Mouse (Mus musculus): ENCODE measurements at regions not wholly inside any gene's neighbourhood (a gene's known extent, or its start where the extent isn't known, plus 50 kb on each side); places are given as distances from the start of the nearest gene placed in this dataset.

GRCm38 (mm10) chr8:127759906-127760305 is 598.5 kb upstream of the Nrp1 start:
- DNase-seq (ENCODE audit: low read depth, low spot score), result no peak
- Histone ChIP-seq H3K36me3 (ENCODE audit: control insufficient read depth, insufficient read depth, low read length, poor library complexity, severe bottlenecking) (no peaks in the 10 kb centered on the region), H3K27ac (ENCODE audit: insufficient read depth, low read depth, low read length, poor library complexity, severe bottlenecking) (no peak overlapping the region), H3K9me3 (ENCODE audit: control insufficient read depth, insufficient read depth, low read depth, low read length) (no peaks in the 10 kb centered on the region), H3K4me1 (ENCODE audit: control insufficient read depth in 2 of 2, insufficient read depth in 2 of 2, low read length in 2 of 2, poor library complexity in 1 of 2) (no peaks in the 10 kb centered on the region), H3K9ac (ENCODE audit: insufficient read depth, low read depth, low read length, poor library complexity, severe bottlenecking) (no peak overlapping the region), H3K4me3 (ENCODE audit: insufficient read depth in 1 of 2, low read depth in 1 of 2, low read length in 2 of 2, poor library complexity in 1 of 2, severe bottlenecking in 1 of 2) (no peak overlapping the region)
- no peak for TF ChIP-seq CHD2 (IDR thresholded peaks at IDR 0.05; ENCODE audit: low read depth, low read length)
- no peak for TF ChIP-seq MAFK (IDR thresholded peaks at IDR 0.05; ENCODE audit: insufficient read depth, low read depth, low read length)
- TF ChIP-seq ZC3H11A (IDR thresholded peaks at IDR 0.05; ENCODE audit: borderline replicate concordance, low read depth, low read length), result no peak
- TF ChIP-seq ZNF384 (IDR thresholded peaks at IDR 0.05; ENCODE audit: low read depth, low read length), result no peak
- no peak for TF ChIP-seq HCFC1 (IDR thresholded peaks at IDR 0.05; ENCODE audit: borderline replicate concordance, insufficient read depth, low read length)
- in situ Hi-C loops (cut with MboI; ENCODE audit: low sequenced_read_pairs in 2 of 2, unreplicated experiment in 2 of 2), result no loop called here

- no peak for TF ChIP-seq CHD2 (IDR thresholded peaks at IDR 0.05; ENCODE audit: low read depth, low read length)
- no peak for TF ChIP-seq ZC3H11A (IDR thresholded peaks at IDR 0.05; ENCODE audit: borderline replicate concordance, low read depth, low read length)
- Histone ChIP-seq H3K9me3 (ENCODE audit: control insufficient read depth, insufficient read depth, low read depth, low read length) (no peaks in the 10 kb centered on the region), H3K9ac (ENCODE audit: insufficient read depth, low read depth, low read length, poor library complexity, severe bottlenecking) (no peak overlapping the region), H3K36me3 (ENCODE audit: control insufficient read depth, insufficient read depth, low read length, poor library complexity, severe bottlenecking) (no peaks in the 10 kb centered on the region), H3K4me3 (ENCODE audit: insufficient read depth in 1 of 2, low read depth in 1 of 2, low read length in 2 of 2, poor library complexity in 1 of 2, severe bottlenecking in 1 of 2) (no peak overlapping the region), H3K4me1 (ENCODE audit: control insufficient read depth in 2 of 2, insufficient read depth in 2 of 2, low read length in 2 of 2, poor library complexity in 1 of 2) (no peaks in the 10 kb centered on the region), H3K27ac (ENCODE audit: insufficient read depth, low read depth, low read length, poor library complexity, severe bottlenecking) (no peak overlapping the region)
- in situ Hi-C loops (cut with MboI; ENCODE audit: low sequenced_read_pairs in 2 of 2, unreplicated experiment in 2 of 2), result no loop called here
- DNase-seq (ENCODE audit: low read depth, low spot score), result no peak
Observed at GRCm38 (mm10) chr8:127765199-127765598, 593.2 kb upstream of the Nrp1 start.

- TF ChIP-seq HCFC1 (IDR thresholded peaks at IDR 0.05; ENCODE audit: borderline replicate concordance, insufficient read depth, low read length), result no peak
- TF ChIP-seq CHD2 (IDR thresholded peaks at IDR 0.05; ENCODE audit: low read depth, low read length), result no peak
- no peak for TF ChIP-seq ZNF384 (IDR thresholded peaks at IDR 0.05; ENCODE audit: low read depth, low read length)
- no peak for TF ChIP-seq ZC3H11A (IDR thresholded peaks at IDR 0.05; ENCODE audit: borderline replicate concordance, low read depth, low read length)
- TF ChIP-seq MAFK (IDR thresholded peaks at IDR 0.05; ENCODE audit: insufficient read depth, low read depth, low read length), result no peak
- H3K9ac ChIP-seq (ENCODE audit: insufficient read depth, low read depth, low read length, poor library complexity, severe bottlenecking), result no peak overlapping the region
- in situ Hi-C loops (cut with MboI; ENCODE audit: low sequenced_read_pairs in 2 of 2, unreplicated experiment in 2 of 2), result no loop called here
Observed at GRCm38 (mm10) chr8:127768311-127768710, 590.1 kb upstream of the Nrp1 start.

GRCm38 (mm10) chr8:127769651-127770050 is 588.8 kb upstream of the Nrp1 start:
- in situ Hi-C loops (cut with MboI; ENCODE audit: low sequenced_read_pairs in 2 of 2, unreplicated experiment in 2 of 2), result no loop called here
- DNase-seq (ENCODE audit: low read depth, low spot score), result no peak
- Histone ChIP-seq H3K4me1 (ENCODE audit: control insufficient read depth in 2 of 2, insufficient read depth in 2 of 2, low read length in 2 of 2, poor library complexity in 1 of 2) (no peaks in the 10 kb centered on the region), H3K4me3 (ENCODE audit: insufficient read depth in 1 of 2, low read depth in 1 of 2, low read length in 2 of 2, poor library complexity in 1 of 2, severe bottlenecking in 1 of 2) (no peak overlapping the region), H3K27ac (ENCODE audit: insufficient read depth, low read depth, low read length, poor library complexity, severe bottlenecking) (no peak overlapping the region), H3K36me3 (ENCODE audit: control insufficient read depth, insufficient read depth, low read length, poor library complexity, severe bottlenecking) (no peaks in the 10 kb centered on the region), H3K9ac (ENCODE audit: insufficient read depth, low read depth, low read length, poor library complexity, severe bottlenecking) (no peak overlapping the region), H3K9me3 (ENCODE audit: control insufficient read depth, insufficient read depth, low read depth, low read length) (no peaks in the 10 kb centered on the region)
- TF ChIP-seq CHD2 (IDR thresholded peaks at IDR 0.05; ENCODE audit: low read depth, low read length) (no peak), MAFK (IDR thresholded peaks at IDR 0.05; ENCODE audit: insufficient read depth, low read depth, low read length) (no peak), HCFC1 (IDR thresholded peaks at IDR 0.05; ENCODE audit: borderline replicate concordance, insufficient read depth, low read length) (no peak), ZNF384 (IDR thresholded peaks at IDR 0.05; ENCODE audit: low read depth, low read length) (no peak), ZC3H11A (IDR thresholded peaks at IDR 0.05; ENCODE audit: borderline replicate concordance, low read depth, low read length) (no peak)

More at GRCm38 (mm10) chr8:127768311-127768710, 590.1 kb upstream of the Nrp1 start:
- Histone ChIP-seq H3K36me3 (ENCODE audit: control insufficient read depth, insufficient read depth, low read length, poor library complexity, severe bottlenecking) (no peaks in the 10 kb centered on the region), H3K4me3 (ENCODE audit: insufficient read depth in 1 of 2, low read depth in 1 of 2, low read length in 2 of 2, poor library complexity in 1 of 2, severe bottlenecking in 1 of 2) (no peak overlapping the region), H3K27ac (ENCODE audit: insufficient read depth, low read depth, low read length, poor library complexity, severe bottlenecking) (no peak overlapping the region), H3K4me1 (ENCODE audit: control insufficient read depth in 2 of 2, insufficient read depth in 2 of 2, low read length in 2 of 2, poor library complexity in 1 of 2) (no peaks in the 10 kb centered on the region), H3K9me3 (ENCODE audit: control insufficient read depth, insufficient read depth, low read depth, low read length) (no peaks in the 10 kb centered on the region)
- no peak for DNase-seq (ENCODE audit: low read depth, low spot score)

- Histone ChIP-seq H3K4me3 (ENCODE audit: insufficient read depth in 1 of 2, low read depth in 1 of 2, low read length in 2 of 2, poor library complexity in 1 of 2, severe bottlenecking in 1 of 2) (no peak overlapping the region), H3K9ac (ENCODE audit: insufficient read depth, low read depth, low read length, poor library complexity, severe bottlenecking) (no peak overlapping the region), H3K4me1 (ENCODE audit: control insufficient read depth in 2 of 2, insufficient read depth in 2 of 2, low read length in 2 of 2, poor library complexity in 1 of 2) (peaks cover 0 to 5% of the 10 kb centered on the region in 2 experiments; a peak in 1 of 4 replicates), H3K27ac (ENCODE audit: insufficient read depth, low read depth, low read length, poor library complexity, severe bottlenecking) (no peak overlapping the region), H3K9me3 (ENCODE audit: control insufficient read depth, insufficient read depth, low read depth, low read length) (no peaks in the 10 kb centered on the region), H3K36me3 (ENCODE audit: control insufficient read depth, insufficient read depth, low read length, poor library complexity, severe bottlenecking) (no peaks in the 10 kb centered on the region)
- no peak for TF ChIP-seq ZNF384 (IDR thresholded peaks at IDR 0.05; ENCODE audit: low read depth, low read length)
- no peak for TF ChIP-seq HCFC1 (IDR thresholded peaks at IDR 0.05; ENCODE audit: borderline replicate concordance, insufficient read depth, low read length)
- no peak for TF ChIP-seq CHD2 (IDR thresholded peaks at IDR 0.05; ENCODE audit: low read depth, low read length)
- no peak for TF ChIP-seq MAFK (IDR thresholded peaks at IDR 0.05; ENCODE audit: insufficient read depth, low read depth, low read length)
- no peak for TF ChIP-seq ZC3H11A (IDR thresholded peaks at IDR 0.05; ENCODE audit: borderline replicate concordance, low read depth, low read length)
- in situ Hi-C loops (cut with MboI; ENCODE audit: low sequenced_read_pairs in 2 of 2, unreplicated experiment in 2 of 2), result no loop called here
- no peak for DNase-seq (ENCODE audit: low read depth, low spot score)
Observed at GRCm38 (mm10) chr8:127771781-127772180, 586.6 kb upstream of the Nrp1 start.

All from ES-E14 (cell line).